Mouse (Mus musculus) kidney, adult 2 months (tissue): ENCODE results near the gene Gm11541. TPM values are rescaled to one million over a fixed set of nuclear protein-coding genes. Genes with fewer than 3 reads are reported as not detected.
"Not testable (repeated sequence)": the region's sequence is repeated elsewhere in the genome, so short reads cannot be mapped to it uniquely, and the experiment has no call there.

Source experiments
- DNase-seq: peaks from one replicate; pipeline ENCODE4 v3.0.0; 2021
- H3K27ac ChIP-seq: fragments of 200-500 bp; 2 replicates; pipeline ENCODE4 v1.5.1; 2012; ENCODE audit warnings: low read depth, low read length, control low read depth, inconsistent platforms; ENCODE audit not compliant: insufficient read depth
- H3K27me3 ChIP-seq: fragments of 200-500 bp; replicated peaks from 2 replicates; pipeline ENCODE4 v1.6.1; 2012; ENCODE audit warnings: mild to moderate bottlenecking, moderate library complexity, low read length, inconsistent platforms; ENCODE audit not compliant: control insufficient read depth, insufficient read depth
- H3K36me3 ChIP-seq: fragments of 200-500 bp; 2 replicates; pipeline ENCODE4 v1.6.1; 2012; ENCODE audit warnings: mild to moderate bottlenecking, moderate library complexity, low read length, inconsistent platforms; ENCODE audit not compliant: control insufficient read depth, insufficient read depth
- H3K4me1 ChIP-seq: fragments of 200-500 bp; 2 replicates; pipeline ENCODE4 v1.6.1; 2011; ENCODE audit warnings: low read length; ENCODE audit not compliant: control insufficient read depth, insufficient read depth
- H3K4me3 ChIP-seq: fragments of 200-500 bp; 2 replicates; pipeline ENCODE4 v1.5.1; 2011; ENCODE audit warnings: mild to moderate bottlenecking, low read depth, low read length, control low read depth; ENCODE audit not compliant: insufficient read depth
- CTCF ChIP-seq: fragments of 200-500 bp; conservative IDR thresholded peaks from 2 replicates; pipeline ENCODE4 v1.5.1; 2011; ENCODE audit warnings: low read depth, mild to moderate bottlenecking, control low read depth, low read length, moderate library complexity, mixed read lengths; ENCODE audit not compliant: insufficient read depth, insufficient read length
- POLR2A ChIP-seq: fragments of 200-500 bp; IDR thresholded peaks from one replicate; pipeline ENCODE4 v1.6.1; 2011; ENCODE audit warnings: low read depth, low read length, control low read depth
- WGBS: fragments of 180-500 bp; shearing (Covaris S2); methylation state at CpG from one replicate; pipeline ENCODE4 v1.1.7; 2018; 5-methylcytosine and 5-hydroxymethylcytosine counted together
- polyA plus RNA-seq: library from polyadenylated mRNA; depleted of rRNA; stranded (reverse); fragments of >200 nt; gene quantifications from 2 replicates; pipeline ENCODE4 v1.2.3, GENCODE M21; 2012; rRNA removed

Gene Gm11541
- polyA plus RNA-seq, 1 experiment: not detected

- H3K4me3 ChIP-seq: no peak overlapping the region
Observed at GRCm38 (mm10) chr11:94652973-94653372, 51.3 kb downstream of the Gm11541 start.

GRCm38 (mm10) chr11:94651241-94651640 is 53.1 kb downstream of the Gm11541 start:
- 98% methylated on average over 7 of the region's 7 CpGs for WGBS
- not testable (repeated sequence) for H3K27ac ChIP-seq

More at GRCm38 (mm10) chr11:94652973-94653372, 51.3 kb downstream of the Gm11541 start:
- no peaks in the 10 kb centered on the region for H3K36me3 ChIP-seq
- no peak for DNase-seq
- 47% methylated on average over 8 of the region's 8 CpGs for WGBS
- H3K27ac ChIP-seq: no peak overlapping the region
- no peaks in the 10 kb centered on the region for H3K4me1 ChIP-seq
- no peaks in the 10 kb centered on the region for H3K27me3 ChIP-seq
- TF ChIP-seq CTCF (no peak), POLR2A (no peak)

DNA sequence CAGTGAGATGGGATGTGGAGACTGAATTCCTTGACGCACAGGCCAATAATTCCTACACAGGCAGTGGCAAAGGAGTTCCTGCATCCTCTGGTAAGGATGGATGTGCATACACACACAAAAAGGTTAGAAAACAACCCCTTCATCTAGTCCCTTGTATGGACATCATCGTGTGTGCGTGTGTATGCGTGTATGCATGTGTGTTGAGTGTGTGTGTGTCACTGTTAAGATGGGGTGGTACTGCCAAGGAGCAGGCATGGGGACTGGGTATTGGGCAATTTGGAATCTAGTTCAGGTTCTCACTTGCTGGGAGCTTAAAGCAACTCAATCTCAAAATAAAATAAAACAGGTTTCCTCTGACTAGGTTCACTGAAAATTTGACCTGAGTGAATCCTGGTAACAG is 57.8 kb downstream of the Gm11541 start:
- Histone ChIP-seq H3K4me1 (no peaks in the 10 kb centered on the region), H3K36me3 (peaks cover 2% of the 10 kb centered on the region), H3K4me3 (no peak overlapping the region), H3K27ac (no peak overlapping the region), H3K27me3 (no peaks in the 10 kb centered on the region)
- no peak for DNase-seq
- 95% methylated on average over 4 of the region's 4 CpGs for WGBS
- TF ChIP-seq POLR2A: no peak
- no peak for TF ChIP-seq CTCF

More at GRCm38 (mm10) chr11:94651241-94651640, 53.1 kb downstream of the Gm11541 start:
- H3K36me3 ChIP-seq, H3K4me3 ChIP-seq, H3K4me1 ChIP-seq, H3K27me3 ChIP-seq, DNase-seq: not testable (repeated sequence)

Other genes starting within 250 kb of the Gm11541 start
- gene Cacna1g, start 230.3 kb downstream of the Gm11541 start, polyA plus RNA-seq: 7.6 and 10.2 TPM in 2 replicates
- 1.1 TPM in 2 replicates for gene Spata20, start 218.3 kb downstream of the Gm11541 start, polyA plus RNA-seq
- 35.6 and 36.4 TPM in 2 replicates for gene Epn3, start 204.5 kb downstream of the Gm11541 start, polyA plus RNA-seq
- gene Mycbpap, start 182.8 kb downstream of the Gm11541 start, polyA plus RNA-seq: 5.0 TPM in 2 replicates
- gene Rsad1, start 155.2 kb downstream of the Gm11541 start, polyA plus RNA-seq: 8.6 and 10.1 TPM in 2 replicates
- 0.10 and 0.22 TPM in 2 replicates for gene Chad, start 139.5 kb downstream of the Gm11541 start, polyA plus RNA-seq
- gene Acsf2, start 102.6 kb downstream of the Gm11541 start, polyA plus RNA-seq: 29.6 and 36.2 TPM in 2 replicates
- 43.4 and 43.6 TPM in 2 replicates for gene Lrrc59, start 74.7 kb downstream of the Gm11541 start, polyA plus RNA-seq
- 92.0 and 121 TPM in 2 replicates for gene Mrpl27, start 50.7 kb downstream of the Gm11541 start, polyA plus RNA-seq
- gene Eme1, start 50.5 kb downstream of the Gm11541 start, polyA plus RNA-seq: 0.13 and 0.22 TPM in 2 replicates
- gene Xylt2, start 27.0 kb downstream of the Gm11541 start, polyA plus RNA-seq: 21.3 and 26.6 TPM in 2 replicates
- 0.08 and 0.16 TPM in 2 replicates for gene Cdc34b, start 37.3 kb upstream of the Gm11541 start, polyA plus RNA-seq
- gene Tmem92, start 78.2 kb upstream of the Gm11541 start, polyA plus RNA-seq: not detected in 2 replicates
- 25.3 and 29.6 TPM in 2 replicates for gene Col1a1, start 231.7 kb upstream of the Gm11541 start, polyA plus RNA-seq